Mouse (Mus musculus) kidney, adult 2 months (tissue): ENCODE measurements around the gene Rcor2.

Experiments used
- CTCF ChIP-seq: fragments of 200-500 bp; conservative IDR thresholded peaks from 2 replicates; pipeline ENCODE4 v1.5.1; 2011; ENCODE audit warnings: low read depth, mild to moderate bottlenecking, control low read depth, low read length, moderate library complexity, mixed read lengths; ENCODE audit not compliant: insufficient read depth, insufficient read length
- POLR2A ChIP-seq: fragments of 200-500 bp; IDR thresholded peaks from one replicate; pipeline ENCODE4 v1.6.1; 2011; ENCODE audit warnings: low read depth, low read length, control low read depth

DNA sequence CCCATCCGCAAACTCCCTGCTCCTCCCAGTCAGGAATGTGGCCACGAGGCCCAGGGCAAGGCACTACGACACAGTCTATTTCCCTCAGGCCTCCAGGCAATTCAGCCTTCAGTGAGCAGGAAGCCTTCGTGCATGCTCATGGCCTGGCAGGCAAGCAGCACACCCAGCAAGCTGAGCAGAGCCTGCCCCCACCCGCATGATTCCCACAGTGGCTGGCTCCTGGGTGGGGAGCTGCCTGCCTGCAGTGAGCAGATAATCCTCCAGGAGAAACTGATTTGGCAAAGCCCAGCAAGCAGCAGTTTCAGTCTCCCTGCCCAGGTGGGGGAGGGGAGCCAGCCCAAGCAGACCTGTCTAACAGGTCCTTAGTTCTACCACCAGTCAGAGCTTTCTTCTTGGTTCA, 43.6 kb downstream of the Rcor2 start:
- TF ChIP-seq CTCF (no peak; the same call in 1 of the 2 replicates), POLR2A (no peak)
